Mouse (Mus musculus) regulatory T cell (primary cell): ENCODE results near the gene Nfic.

Experiments used
- in situ Hi-C: fragments of 300-600 bp; cut with MboI, MseI; formaldehyde crosslinking; loops from one replicate; pipeline ENCODE4 v1.15.1; 2025; ENCODE audit warnings: high pct_unique_total_duplicates

Gene Nfic

GRCm38 (mm10) chr10:81418216-81419070 lies 37.0 kb downstream of the Nfic start:
- in situ Hi-C loops = no loop called here

GRCm38 (mm10) chr10:81417227-81418215 lies 37.9 kb downstream of the Nfic start:
- in situ Hi-C loops = no loop called here

- in situ Hi-C loops = no loop called here
Observed at GRCm38 (mm10) chr10:81416581-81417226, 38.7 kb downstream of the Nfic start.

GRCm38 (mm10) chr10:81415549-81416310 lies 39.7 kb downstream of the Nfic start:
- in situ Hi-C loops = no loop called here

GRCm38 (mm10) chr10:81415146-81415545 lies 40.3 kb downstream of the Nfic start:
- in situ Hi-C loops = no loop called here

GRCm38 (mm10) chr10:81414682-81415081 lies 40.8 kb downstream of the Nfic start:
- in situ Hi-C loops = no loop called here

- in situ Hi-C loops = no loop called here
Observed at GRCm38 (mm10) chr10:81413310-81414261, 41.8 kb downstream of the Nfic start.

- in situ Hi-C loops = no loop called here
Observed at GRCm38 (mm10) chr10:81412586-81413309, 42.7 kb downstream of the Nfic start.

GRCm38 (mm10) chr10:81411471-81412400 lies 43.7 kb downstream of the Nfic start:
- in situ Hi-C loops = no loop called here

GRCm38 (mm10) chr10:81410981-81411380 lies 44.5 kb downstream of the Nfic start:
- in situ Hi-C loops = no loop called here

- in situ Hi-C loops = no loop called here
Observed at GRCm38 (mm10) chr10:81410350-81410749, 45.1 kb downstream of the Nfic start.

- in situ Hi-C loops = no loop called here
Observed at GRCm38 (mm10) chr10:81409330-81409729, 46.1 kb downstream of the Nfic start.

GRCm38 (mm10) chr10:81408871-81409291 lies 46.6 kb downstream of the Nfic start:
- in situ Hi-C loops = no loop called here

GRCm38 (mm10) chr10:81408424-81408729 lies 47.1 kb downstream of the Nfic start:
- in situ Hi-C loops = no loop called here

GRCm38 (mm10) chr10:81407539-81408423 lies 47.7 kb downstream of the Nfic start:
- in situ Hi-C loops = no loop called here

- in situ Hi-C loops = no loop called here
Observed at GRCm38 (mm10) chr10:81406504-81407440, 48.7 kb downstream of the Nfic start.
